Mouse (Mus musculus) liver, embryonic 16.5 days (tissue): ENCODE measurements around the gene Ksr1. TPM values are rescaled to one million over a fixed set of nuclear protein-coding genes. Genes with fewer than 3 reads are reported as not detected.

ENCODE experiments used
- ATAC-seq: fragments of 200-750 bp; cut with Nextera tagmentation; 2 replicates; pipeline ENCODE4 v1.8.0; 2017; ENCODE audit warnings: low read depth, mild to moderate bottlenecking, moderate number of reproducible peaks, moderate library complexity
- H3K27ac ChIP-seq: fragments of 300-500 bp; sonication (generic); 2 replicates; pipeline ENCODE4 v1.5.1; 2014; ENCODE audit warnings: mild to moderate bottlenecking, low read length
- H3K27me3 ChIP-seq: fragments of 300-500 bp; sonication (generic); 2 replicates; pipeline ENCODE4 v1.6.1; 2014; ENCODE audit warnings: low read depth, low read length, mixed read lengths; ENCODE audit not compliant: control insufficient read depth, insufficient read depth
- H3K36me3 ChIP-seq: fragments of 300-500 bp; sonication (generic); 2 replicates; pipeline ENCODE4 v1.6.1; 2014; ENCODE audit warnings: mild to moderate bottlenecking; ENCODE audit not compliant: control insufficient read depth, insufficient read depth
- H3K4me1 ChIP-seq: fragments of 300-500 bp; sonication (generic); 2 replicates; pipeline ENCODE4 v1.6.1; 2014; ENCODE audit warnings: low read depth, low read length, mixed read lengths; ENCODE audit not compliant: control insufficient read depth
- H3K4me2 ChIP-seq: fragments of 300-500 bp; sonication (generic); 2 replicates; pipeline ENCODE4 v1.6.1; 2014; ENCODE audit warnings: low read depth, low read length, mixed read lengths
- H3K4me3 ChIP-seq: fragments of 300-500 bp; sonication (generic); 2 replicates; pipeline ENCODE4 v1.5.1; 2014; ENCODE audit warnings: low read depth, mild to moderate bottlenecking, low read length
- H3K9ac ChIP-seq: fragments of 300-500 bp; sonication (generic); 2 replicates; pipeline ENCODE4 v1.6.1; 2014; ENCODE audit warnings: low read depth, low read length
- H3K9me3 ChIP-seq: fragments of 300-500 bp; sonication (generic); replicated peaks from 2 replicates; pipeline ENCODE4 v1.6.1; 2016; ENCODE audit warnings: low read length; ENCODE audit not compliant: control insufficient read depth
- WGBS: fragments of 180-500 bp; shearing (Covaris S2); extraction: QIAGEN DNeasy Blood & Tissue Kit; methylation state at CpG from one replicate; pipeline ENCODE4 v1.1.7; 2014; ENCODE audit not compliant: insufficient replicate concordance; 5-methylcytosine and 5-hydroxymethylcytosine counted together
- polyA plus RNA-seq: library from polyadenylated mRNA; unstranded; fragments of >200 nt; fragmentation: Nextera tagmentation; extraction: Ambion mirVana; gene quantifications from 2 replicates; pipeline ENCODE4 v1.2.1, GENCODE M21; 2015

Gene Ksr1
- polyA plus RNA-seq, 1 experiment from 2014 or later, result 2.3 TPM

DNA sequence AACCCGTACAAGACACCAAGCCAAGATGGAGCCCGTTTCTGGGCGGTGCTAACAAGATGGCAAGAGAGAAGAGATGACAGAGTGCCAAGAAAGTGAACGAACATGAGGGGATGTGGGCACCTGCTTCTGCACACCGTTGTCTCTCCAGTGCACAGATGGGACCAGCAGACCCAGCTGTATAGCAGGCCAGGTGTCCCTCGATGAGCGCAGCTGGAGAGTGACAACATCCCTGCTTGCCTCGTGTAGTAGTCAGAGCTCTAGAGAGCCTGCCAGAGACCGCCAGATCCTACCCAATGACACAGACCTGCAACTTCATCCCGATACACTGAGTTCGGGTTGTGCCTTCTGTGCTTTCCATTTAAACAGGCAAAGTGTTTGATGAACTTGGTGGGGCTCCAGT is 3.8 kb downstream of the Ksr1 start:
- no peak for ATAC-seq
- Histone ChIP-seq H3K4me2 (no peak overlapping the region), H3K4me1 (peaks cover 20% of the 10 kb centered on the region), H3K36me3 (no peaks in the 10 kb centered on the region), H3K9ac (no peak overlapping the region), H3K9me3 (no peaks in the 10 kb centered on the region), H3K4me3 (no peak overlapping the region), H3K27ac (no peak overlapping the region), H3K27me3 (no peaks in the 10 kb centered on the region; the same call in none of the 2 replicates)
- 70% methylated on average over 11 of the region's 11 CpGs for WGBS

DNA sequence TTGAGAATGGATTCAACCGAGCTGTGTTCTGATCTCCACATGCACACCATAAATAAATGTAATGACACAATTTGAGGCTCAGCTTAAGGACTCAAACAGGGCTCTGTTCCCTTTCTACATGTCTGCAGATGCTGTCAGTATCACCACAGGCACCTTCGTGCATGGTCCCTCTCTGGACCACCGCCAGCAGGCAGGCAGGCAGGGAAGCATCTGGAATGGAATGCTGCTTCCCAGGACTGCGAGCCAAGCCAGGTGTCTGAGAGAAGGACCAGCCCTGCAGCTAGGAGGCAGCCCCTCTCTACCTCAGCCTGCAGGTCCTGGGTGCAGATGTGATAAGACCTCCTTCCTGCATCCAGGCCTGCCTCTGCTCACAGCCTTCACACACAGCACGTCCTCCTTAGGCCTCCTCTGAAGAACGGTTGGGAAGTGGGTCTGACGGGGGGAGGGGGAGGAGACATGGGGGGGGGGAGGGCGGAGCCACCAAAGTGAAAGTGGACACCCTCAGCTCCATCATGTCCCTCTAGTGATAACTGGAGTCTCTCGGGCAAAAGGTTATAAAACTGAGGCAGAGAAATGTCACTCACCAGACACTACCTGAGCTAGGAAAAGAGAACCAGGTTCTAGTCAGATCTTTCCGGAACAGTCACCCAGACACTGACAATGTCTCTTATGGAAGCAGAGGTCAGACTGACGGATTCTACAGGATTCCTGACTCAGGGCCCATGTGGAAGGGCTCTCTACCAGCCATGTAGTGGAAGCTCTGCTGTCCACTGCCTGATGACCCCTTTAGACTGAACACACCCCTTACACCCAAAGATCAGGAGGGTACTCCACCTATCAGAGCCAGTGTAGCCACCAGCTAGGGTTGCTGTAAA is 4.7 kb downstream of the Ksr1 start:
- no peak for ATAC-seq
- Histone ChIP-seq H3K4me2 (no peak overlapping the region), H3K27me3 (no peaks in the 10 kb centered on the region; the same call in 1 of the 2 replicates), H3K9ac (no peak overlapping the region), H3K27ac (no peak overlapping the region), H3K36me3 (no peaks in the 10 kb centered on the region), H3K4me1 (peaks cover 17% of the 10 kb centered on the region), H3K9me3 (no peaks in the 10 kb centered on the region), H3K4me3 (no peak overlapping the region)
- 36% methylated on average over 11 of the region's 11 CpGs for WGBS

DNA sequence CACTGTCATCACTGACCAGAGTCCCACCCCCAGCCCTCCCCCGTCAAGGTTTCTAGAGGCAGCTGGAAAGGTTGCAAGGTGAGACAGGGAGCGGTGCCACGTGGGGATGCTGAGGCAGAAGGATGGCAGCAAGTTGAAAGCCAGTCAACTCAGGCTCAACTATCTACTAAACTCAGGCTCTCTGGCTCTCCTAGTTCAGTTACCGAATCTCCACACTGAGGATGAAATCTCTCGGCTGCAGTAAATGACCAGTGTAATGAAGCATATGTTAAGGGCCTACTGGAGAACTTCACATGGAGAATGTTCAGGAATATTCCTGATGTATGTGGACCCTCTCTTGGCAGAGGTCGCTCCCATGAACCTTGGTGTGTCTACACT is 5.7 kb downstream of the Ksr1 start:
- no peak overlapping the region for H3K4me2 ChIP-seq
- 70% methylated on average over 6 of the region's 6 CpGs for WGBS
- H3K4me3 ChIP-seq, result no peak overlapping the region
- no peak overlapping the region for H3K9ac ChIP-seq
- no peaks in the 10 kb centered on the region for H3K9me3 ChIP-seq
- H3K4me1 ChIP-seq, result peaks cover 13% of the 10 kb centered on the region
- ATAC-seq, result no peak
- no peak overlapping the region for H3K27ac ChIP-seq
- H3K36me3 ChIP-seq, result no peaks in the 10 kb centered on the region
- H3K27me3 ChIP-seq, result no peaks in the 10 kb centered on the region

DNA sequence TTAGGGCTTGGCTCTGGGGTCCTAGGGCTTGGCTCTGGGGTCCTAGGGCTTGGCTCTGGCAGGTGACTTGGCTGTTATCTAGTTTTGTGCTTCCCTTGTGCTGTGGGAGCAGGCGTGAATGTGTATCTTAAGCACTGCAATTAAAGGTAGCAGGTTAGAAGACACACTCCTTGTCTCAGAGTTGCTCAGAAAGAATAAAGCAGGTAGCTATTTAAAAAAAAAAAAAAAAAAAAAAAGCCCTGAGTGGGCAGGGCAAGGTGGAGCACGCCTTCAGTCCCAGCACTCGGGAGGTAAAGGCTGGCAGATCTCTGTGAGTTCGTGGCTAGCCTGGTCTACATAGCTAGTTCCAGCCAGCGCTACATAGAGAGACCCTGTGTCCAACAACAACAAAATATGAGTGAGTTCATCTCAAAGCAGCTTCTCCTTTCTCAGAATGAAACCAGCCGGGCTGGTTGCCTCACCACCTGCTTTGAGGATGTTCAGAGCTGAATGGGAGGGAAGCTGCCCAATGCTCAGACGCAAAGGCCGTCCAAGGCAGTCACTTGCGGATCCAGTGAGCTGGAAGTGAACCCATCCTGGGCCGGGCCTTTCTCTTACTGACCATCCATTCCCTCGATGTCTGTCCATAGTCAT is 6.2 kb downstream of the Ksr1 start:
- Histone ChIP-seq H3K4me2 (no peak overlapping the region), H3K9me3 (no peaks in the 10 kb centered on the region), H3K36me3 (no peaks in the 10 kb centered on the region), H3K27me3 (no peaks in the 10 kb centered on the region), H3K4me1 (peaks cover 9% of the 10 kb centered on the region), H3K4me3 (no peak overlapping the region), H3K27ac (no peak overlapping the region), H3K9ac (no peak overlapping the region)
- WGBS, result 63% methylated on average over 11 of the region's 11 CpGs
- no peak for ATAC-seq

DNA sequence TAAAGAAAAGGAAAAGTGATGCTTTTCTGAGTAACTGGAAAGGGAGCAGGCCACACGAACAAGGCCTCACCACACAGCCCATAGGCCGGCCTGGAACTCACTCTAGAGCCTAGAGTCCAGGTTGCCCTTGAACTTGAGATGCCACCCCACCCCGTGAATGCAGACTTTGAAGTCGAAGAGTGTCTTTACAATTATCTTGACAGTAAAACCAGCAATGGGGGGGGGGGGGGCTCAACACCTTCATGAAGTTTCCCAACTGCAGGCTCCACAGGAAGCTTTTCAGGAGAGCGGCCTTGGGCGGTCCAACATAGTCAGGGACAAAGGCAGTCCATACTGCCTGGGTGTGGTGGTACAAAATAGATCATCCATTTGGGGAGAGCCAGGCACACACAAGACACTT is 7.6 kb downstream of the Ksr1 start:
- Histone ChIP-seq H3K4me3 (no peak overlapping the region), H3K4me2 (no peak overlapping the region), H3K27ac (no peak overlapping the region), H3K36me3 (no peaks in the 10 kb centered on the region), H3K27me3 (no peaks in the 10 kb centered on the region), H3K9ac (no peak overlapping the region), H3K4me1 (peaks cover 10% of the 10 kb centered on the region), H3K9me3 (no peaks in the 10 kb centered on the region)
- no peak for ATAC-seq
- 72% methylated on average over 6 of the region's 6 CpGs for WGBS

DNA sequence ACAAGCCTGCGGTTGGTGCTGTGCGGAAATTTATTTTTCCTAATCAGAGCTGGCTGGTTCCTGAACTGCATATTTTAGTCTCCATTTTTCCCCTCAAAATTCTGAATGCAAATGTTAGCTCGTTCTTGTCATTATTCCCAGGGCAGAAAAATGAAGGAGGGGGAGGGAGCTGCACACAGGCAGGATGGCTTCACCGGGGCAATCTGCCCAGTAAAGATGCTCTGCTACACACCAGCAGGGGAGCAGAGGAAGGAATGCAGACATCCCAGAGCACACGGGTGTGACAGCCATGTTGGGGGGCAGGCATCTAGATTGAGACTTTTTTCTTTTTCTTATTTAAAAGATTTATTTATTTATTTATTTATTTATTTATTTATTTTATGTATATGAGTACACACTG is 9.0 kb downstream of the Ksr1 start:
- H3K4me1 ChIP-seq, result peaks cover 10% of the 10 kb centered on the region
- H3K4me2 ChIP-seq, result no peak overlapping the region
- WGBS, result 77% methylated on average over 5 of the region's 5 CpGs
- H3K4me3 ChIP-seq, result no peak overlapping the region
- ATAC-seq, result no peak
- H3K27me3 ChIP-seq, result no peaks in the 10 kb centered on the region
- H3K36me3 ChIP-seq, result no peaks in the 10 kb centered on the region
- no peak overlapping the region for H3K9ac ChIP-seq
- no peaks in the 10 kb centered on the region for H3K9me3 ChIP-seq
- no peak overlapping the region for H3K27ac ChIP-seq

DNA sequence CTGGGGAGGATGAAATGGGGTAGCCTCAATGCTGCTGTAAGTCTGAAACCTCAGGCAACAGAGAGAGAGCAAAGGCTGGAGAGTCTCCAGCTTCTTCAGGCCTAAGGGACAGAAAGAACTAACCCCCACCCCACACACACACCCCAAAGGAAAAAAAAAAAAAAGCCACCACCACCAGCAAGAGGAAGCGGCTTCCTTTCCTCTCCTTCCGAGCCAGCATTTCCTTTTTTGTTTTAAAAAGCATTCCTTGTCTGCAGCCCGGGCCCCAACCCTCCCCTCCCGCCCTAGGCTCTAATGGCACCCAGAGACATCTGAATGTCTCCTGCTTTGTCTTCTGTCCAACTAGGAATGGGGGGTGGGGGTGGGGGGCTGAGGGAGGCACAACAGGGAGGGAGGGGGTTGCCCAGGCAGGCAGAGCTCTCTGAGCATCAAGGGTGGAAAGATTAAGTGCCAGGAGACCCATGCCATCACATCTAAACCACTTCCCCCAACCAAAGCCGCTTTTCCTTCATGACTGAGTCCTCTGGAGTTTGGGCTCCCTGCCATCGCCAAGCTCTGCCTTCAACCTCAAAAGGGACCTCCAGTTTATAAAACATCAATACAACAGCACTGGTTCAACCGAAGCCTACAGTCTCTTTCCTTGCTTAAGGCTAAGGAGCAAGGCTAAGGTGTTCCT is 10.4 kb downstream of the Ksr1 start:
- Histone ChIP-seq H3K27me3 (no peaks in the 10 kb centered on the region), H3K9me3 (no peaks in the 10 kb centered on the region), H3K9ac (no peak overlapping the region), H3K4me3 (no peak overlapping the region), H3K27ac (no peak overlapping the region), H3K36me3 (no peaks in the 10 kb centered on the region), H3K4me2 (no peak overlapping the region), H3K4me1 (peaks cover 3% of the 10 kb centered on the region)
- WGBS, result 35% methylated on average over 7 of the region's 7 CpGs
- ATAC-seq, result no peak

DNA sequence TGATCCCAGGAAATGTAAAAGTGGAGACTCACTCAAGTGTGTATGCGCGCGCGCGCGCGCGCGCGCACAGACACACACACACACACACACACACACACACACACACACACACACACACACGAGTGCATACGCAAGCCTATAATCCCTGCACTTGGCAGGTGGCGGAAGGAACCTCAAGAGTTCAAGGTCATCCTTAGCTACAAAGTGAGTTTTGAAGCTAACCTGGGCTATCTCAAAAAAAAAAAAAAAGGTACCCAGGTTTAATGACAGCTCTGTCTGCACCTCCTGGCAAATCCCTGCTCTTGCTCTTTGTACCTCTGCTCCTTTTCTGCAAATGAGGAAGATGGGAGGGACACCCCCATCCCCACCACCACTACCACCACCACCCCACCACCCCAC is 11.1 kb downstream of the Ksr1 start:
- H3K9me3 ChIP-seq, result no peaks in the 10 kb centered on the region
- no peaks in the 10 kb centered on the region for H3K27me3 ChIP-seq
- H3K4me3 ChIP-seq, result no peak overlapping the region
- 89% methylated on average over 13 of the region's 13 CpGs for WGBS
- no peak overlapping the region for H3K4me2 ChIP-seq
- H3K27ac ChIP-seq, result no peak overlapping the region
- H3K36me3 ChIP-seq, result no peaks in the 10 kb centered on the region
- H3K9ac ChIP-seq, result no peak overlapping the region
- no peak for ATAC-seq
- H3K4me1 ChIP-seq, result peaks cover 3% of the 10 kb centered on the region
